Mouse (Mus musculus): ENCODE results near the gene Letm1. TPM values are rescaled to one million over a fixed set of nuclear protein-coding genes. Genes with fewer than 3 reads are reported as not detected.

Letm1 gene
- total RNA-seq, 2 experiments from 2014 or later = 94.3 to 95.3 TPM

GRCm38 (mm10) chr5:33706350-33706629 lies 76.3 kb downstream of the Letm1 start:
- no peak for DNase-seq

- DNase-seq = no peak
Measured at GRCm38 (mm10) chr5:33705612-33706349, 76.8 kb downstream of the Letm1 start.

- DNase-seq = peak; percentile 54 to 73
Measured at GRCm38 (mm10) chr5:33704945-33705611, 77.5 kb downstream of the Letm1 start.

GRCm38 (mm10) chr5:33703999-33704398 lies 78.6 kb downstream of the Letm1 start:
- no peak for DNase-seq

- DNase-seq = no peak
Measured at GRCm38 (mm10) chr5:33701832-33702231, 80.8 kb downstream of the Letm1 start.

GRCm38 (mm10) chr5:33700010-33700409 lies 82.6 kb downstream of the Letm1 start:
- no peak for DNase-seq

- no peak for DNase-seq
Measured at GRCm38 (mm10) chr5:33698669-33699068, 83.9 kb downstream of the Letm1 start.

- peak; percentile 48 to 75 for DNase-seq
Measured at GRCm38 (mm10) chr5:33697947-33698512, 84.6 kb downstream of the Letm1 start.

- DNase-seq = no peak
Measured at GRCm38 (mm10) chr5:33697534-33697933, 85.1 kb downstream of the Letm1 start.

- DNase-seq = no peak
Measured at GRCm38 (mm10) chr5:33696430-33696829, 86.2 kb downstream of the Letm1 start.

GRCm38 (mm10) chr5:33695718-33696121 lies 86.9 kb downstream of the Letm1 start:
- DNase-seq = no peak

GRCm38 (mm10) chr5:33694848-33695717 lies 87.5 kb downstream of the Letm1 start:
- DNase-seq = peak; percentile 67 to 77

GRCm38 (mm10) chr5:33694461-33694847 lies 88.2 kb downstream of the Letm1 start:
- no peak for DNase-seq

GRCm38 (mm10) chr5:33692393-33692792 lies 90.2 kb downstream of the Letm1 start:
- DNase-seq = no peak

- no peak for DNase-seq
Measured at GRCm38 (mm10) chr5:33689852-33690645, 92.6 kb downstream of the Letm1 start.

Other genes starting within 250 kb of the Letm1 start
- 10 to 100 TPM; 28.6 to 32.0 TPM for gene Fam53a, start 153.2 kb downstream of the Letm1 start, total RNA-seq (2021)
- 1 to 10 TPM in 1 of 2 experiments, under 1 TPM in 1; 0.70 to 1.3 TPM for gene Gm9903, start 152.9 kb downstream of the Letm1 start, total RNA-seq (2021)
- gene Slbp, start 130.2 kb downstream of the Letm1 start, total RNA-seq (2021) = 10 to 100 TPM; 21.0 to 21.1 TPM
- 1 to 10 TPM; 3.8 to 5.2 TPM for gene Tacc3, start 124.7 kb downstream of the Letm1 start, total RNA-seq (2021)
- 10 to 100 TPM; 23.0 to 25.6 TPM for gene Tmem129, start 124.4 kb downstream of the Letm1 start, total RNA-seq (2021)
- gene Fgfr3, start 61.1 kb downstream of the Letm1 start, total RNA-seq (2021) = 100 to 1,000 TPM; 116 to 133 TPM
- 100 to 1,000 TPM; 125 to 135 TPM for gene Nsd2, start 37.9 kb upstream of the Letm1 start, total RNA-seq (2021)
- gene Nelfa, start 153.6 kb upstream of the Letm1 start, total RNA-seq (2021) = 10 to 100 TPM; 19.7 to 23.5 TPM
- gene Gm1673, start 200.6 kb upstream of the Letm1 start, total RNA-seq (2021) = 10 to 100 TPM; 58.2 to 70.7 TPM
- 100 to 1,000 TPM; 125 to 138 TPM for gene Nat8l, start 213.2 kb upstream of the Letm1 start, total RNA-seq (2021)

All from layer of hippocampus, postnatal 36 days (tissue).